Mouse (Mus musculus): ENCODE results near the gene Slc5a5. TPM values are rescaled to one million over a fixed set of nuclear protein-coding genes. Genes with fewer than 3 reads are reported as not detected.

Gene Slc5a5
- total RNA-seq (2012; rRNA removed) (0.04 and 0.21 TPM in 2 replicates), total RNA-seq (2014; rRNA removed) (0.16 TPM in 1 of 2 replicates, not detected in the other), polyA plus RNA-seq (2012; ENCODE audit: insufficient read length, low read depth) (0.26 and 0.41 TPM in 2 replicates)

DNA sequence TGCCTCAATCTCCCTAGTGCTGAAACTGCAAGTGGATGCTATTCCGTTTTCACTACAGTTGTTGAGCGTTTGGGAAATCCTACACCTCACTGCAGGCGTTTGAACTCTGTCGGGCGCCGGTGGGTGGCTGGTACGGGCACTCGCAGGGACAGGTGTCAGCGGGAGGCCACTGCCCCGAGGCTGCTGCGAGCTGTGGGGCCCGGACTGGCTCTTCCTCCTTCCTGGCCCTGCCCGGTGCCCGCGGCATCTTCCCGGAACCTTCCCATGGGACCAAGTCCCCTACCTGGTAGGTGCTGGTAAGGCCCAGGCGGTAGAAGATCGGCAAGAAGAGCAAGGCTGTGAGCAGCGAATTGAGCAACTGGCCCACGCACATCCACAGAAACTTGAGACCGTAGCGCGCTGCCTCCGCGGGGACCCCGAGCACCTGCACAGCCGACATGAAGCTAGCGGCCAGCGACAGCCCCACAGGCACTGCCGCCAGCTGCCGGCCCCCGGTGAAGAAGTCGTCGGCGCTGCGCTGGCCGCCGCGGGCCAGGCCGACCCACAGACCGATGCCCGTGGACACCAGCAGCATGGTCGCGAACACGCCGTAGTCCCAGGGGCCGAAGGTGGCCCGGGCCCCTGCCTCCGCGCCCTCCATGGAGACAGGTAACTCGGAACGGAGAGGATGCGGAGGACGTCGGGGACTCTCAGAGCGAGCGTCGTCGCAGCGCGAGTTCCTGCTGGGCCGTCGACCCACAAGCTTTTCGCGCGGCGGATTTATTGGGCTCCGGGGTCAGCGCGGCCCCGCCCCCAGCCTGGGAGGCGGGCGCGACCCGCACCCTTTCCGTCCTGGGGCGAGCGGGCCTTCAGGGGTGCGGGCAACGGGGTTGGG lies at the start of gene Slc5a5:
Gene Slc5a5 (minus strand): TSS at position 736 of the 874 bp plus-strand sequence.
- TF ChIP-seq MEF2A (IDR thresholded peaks at IDR 0.05; ENCODE audit: borderline replicate concordance, low read depth, low read length) (no peak), KAT2A (IDR thresholded peaks at IDR 0.05; ENCODE audit: insufficient replicate concordance, low read length) (no peak), MXI1 (IDR thresholded peaks at IDR 0.05; ENCODE audit: low read depth, low read length) (no peak), IRF4 (IDR thresholded peaks at IDR 0.05; ENCODE audit: low read depth, low read length) (no peak), MAZ (IDR thresholded peaks at IDR 0.05; ENCODE audit: low read depth, low read length) (no peak), RAD21 (IDR thresholded peaks at IDR 0.05; ENCODE audit: low read depth, low read length) (no peak), SMC3 (IDR thresholded peaks at IDR 0.05; ENCODE audit: low read depth, low read length) (no peak), GABPA (IDR thresholded peaks at IDR 0.05; ENCODE audit: insufficient replicate concordance, low read depth, low read length) (no peak), UBTF (IDR thresholded peaks at IDR 0.05; ENCODE audit: low read depth, low read length) (no peak), ZMIZ1 (IDR thresholded peaks at IDR 0.05; ENCODE audit: low read depth, low read length) (no peak), USF2 (conservative IDR thresholded peaks at IDR 0.05; ENCODE audit: low read depth, low read length) (no peak), CHD1 (IDR thresholded peaks at IDR 0.05; ENCODE audit: low read depth, low read length) (no peak), POLR2AphosphoS2 (IDR thresholded peaks at IDR 0.05; ENCODE audit: low read depth, low read length) (no peak)
- Histone ChIP-seq H3K27me3 (replicated peaks) (no peaks in the 10 kb centered on the region), H3K4me2 (ENCODE audit: insufficient read depth, low read depth, poor library complexity, severe bottlenecking) (no peak within 1 kb of the TSS), H3K9me3 (replicated peaks; ENCODE audit: low read length) (peaks cover 21% of the 10 kb centered on the region), H3K4me3 (replicated peaks in 1 of 3; ENCODE audit: low read depth in 2 of 3, low read length in 2 of 3, poor library complexity in 1 of 3) (no peak within 1 kb of the TSS), H3K27ac (ENCODE audit: insufficient read depth, low read depth) (no peak within 1 kb of the TSS), H3K79me2 (replicated peaks; ENCODE audit: control insufficient read depth, extremely low read depth, insufficient read depth, poor library complexity, severe bottlenecking) (peaks cover 24% of the 10 kb centered on the region), H3K36me3 (replicated peaks in 1 of 2; ENCODE audit: control insufficient read depth in 1 of 2, insufficient read depth in 1 of 2, low read length in 1 of 2) (peaks cover 39 to 82% of the 10 kb centered on the region in 2 experiments), H3K9ac (ENCODE audit: insufficient read depth, low read depth) (no peak within 1 kb of the TSS), H3K4me1 (ENCODE audit: control insufficient read depth in 1 of 2, insufficient read depth in 2 of 2) (peaks cover 10 to 14% of the 10 kb centered on the region in 2 experiments; a peak in 3 of 4 replicates)
- dilution Hi-C loops (cut with MboI; ENCODE audit: extremely low pct_ligation_motif_present, extremely low pct_unique_long_range_greater_than_20kb, low sequenced_read_pairs), result no loop called here
- DNase-seq (ENCODE audit: extremely low read depth), result no peak
- in situ Hi-C loops (cut with MboI; ENCODE audit: low pct_ligation_motif_present, low pct_unique_long_range_greater_than_20kb, low sequenced_read_pairs), result no loop called here

DNA sequence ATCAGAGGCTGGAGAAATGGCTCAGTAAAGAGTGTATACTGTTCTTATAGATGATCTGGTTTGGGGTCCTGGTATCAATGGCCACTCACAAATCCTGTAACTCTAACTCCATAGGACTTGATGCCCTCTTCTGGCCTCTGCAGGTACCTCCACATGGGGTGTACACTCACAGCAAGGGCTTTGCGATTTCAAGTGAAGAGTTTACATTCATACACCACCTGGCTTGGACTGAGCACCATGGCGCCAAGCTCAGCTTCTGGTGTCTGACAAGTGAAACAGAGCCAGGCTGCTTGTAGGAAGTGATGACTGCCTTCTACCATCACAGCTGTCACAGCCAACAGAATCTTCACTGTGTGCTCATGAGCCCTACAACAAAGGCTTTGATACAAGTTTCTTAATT lies 48.9 kb upstream of the Slc5a5 start:
- H3K27ac ChIP-seq (ENCODE audit: insufficient read depth, low read depth), result no peak overlapping the region

More for the DNA sequence above, 48.9 kb upstream of the Slc5a5 start:
- in situ Hi-C loops (cut with MboI; ENCODE audit: low pct_ligation_motif_present, low pct_unique_long_range_greater_than_20kb, low sequenced_read_pairs) (no loop called here), dilution Hi-C loops (cut with MboI; ENCODE audit: extremely low pct_ligation_motif_present, extremely low pct_unique_long_range_greater_than_20kb, low sequenced_read_pairs) (no loop called here)
- Histone ChIP-seq H3K4me3 (replicated peaks in 1 of 3; ENCODE audit: low read depth in 2 of 3, low read length in 2 of 3, poor library complexity in 1 of 3) (no peak overlapping the region), H3K36me3 (replicated peaks in 1 of 2; ENCODE audit: control insufficient read depth in 1 of 2, insufficient read depth in 1 of 2, low read length in 1 of 2) (no peaks in the 10 kb centered on the region), H3K4me1 (ENCODE audit: control insufficient read depth in 1 of 2, insufficient read depth in 2 of 2) (no peaks in the 10 kb centered on the region), H3K9ac (ENCODE audit: insufficient read depth, low read depth) (no peak overlapping the region), H3K4me2 (ENCODE audit: insufficient read depth, low read depth, poor library complexity, severe bottlenecking) (no peak overlapping the region), H3K27me3 (replicated peaks) (peaks cover 57% of the 10 kb centered on the region), H3K9me3 (replicated peaks; ENCODE audit: low read length) (no peaks in the 10 kb centered on the region), H3K79me2 (replicated peaks; ENCODE audit: control insufficient read depth, extremely low read depth, insufficient read depth, poor library complexity, severe bottlenecking) (no peaks in the 10 kb centered on the region)
- TF ChIP-seq KAT2A (IDR thresholded peaks at IDR 0.05; ENCODE audit: insufficient replicate concordance, low read length) (no peak), MAZ (IDR thresholded peaks at IDR 0.05; ENCODE audit: low read depth, low read length) (no peak), CTCF (conservative IDR thresholded peaks at IDR 0.05 in 1 of 2, IDR thresholded peaks at IDR 0.05 in 1 of 2; ENCODE audit: low read depth in 2 of 2, low read length in 2 of 2) (peak in 1 of 2 experiments; percentile 56; a peak in 2 of 4 replicates), RAD21 (IDR thresholded peaks at IDR 0.05; ENCODE audit: low read depth, low read length) (peak; percentile 18; the same call in 1 of the 2 replicates), SMC3 (IDR thresholded peaks at IDR 0.05; ENCODE audit: low read depth, low read length) (peak; percentile 49), E2F4 (IDR thresholded peaks at IDR 0.05; ENCODE audit: insufficient replicate concordance, low read depth, low read length) (no peak), NRF1 (IDR thresholded peaks at IDR 0.05; ENCODE audit: low read depth, low read length) (no peak), EP300 (IDR thresholded peaks at IDR 0.05; ENCODE audit: low read length) (no peak), JUND (conservative IDR thresholded peaks at IDR 0.05; ENCODE audit: low read depth, low read length) (no peak), ZC3H11A (IDR thresholded peaks at IDR 0.05; ENCODE audit: low read depth, low read length) (no peak), MAX (IDR thresholded peaks at IDR 0.05; ENCODE audit: low read length) (no peak), ZNF384 (IDR thresholded peaks at IDR 0.05; ENCODE audit: low read depth, low read length) (no peak), MXI1 (IDR thresholded peaks at IDR 0.05; ENCODE audit: low read depth, low read length) (no peak), SIN3A (IDR thresholded peaks at IDR 0.05; ENCODE audit: low read length) (no peak), CHD1 (IDR thresholded peaks at IDR 0.05; ENCODE audit: low read depth, low read length) (no peak)
- peak; percentile 23 for DNase-seq (ENCODE audit: extremely low read depth)
